Mouse (Mus musculus): Measurements from ENCODE around the gene Idnk. TPM values are rescaled to one million over a fixed set of nuclear protein-coding genes. Genes with fewer than 3 reads are reported as not detected.
"Not testable (repeated sequence)": the region's sequence is repeated elsewhere in the genome, so short reads cannot be mapped to it uniquely, and the experiment has no call there.

The Idnk gene
- total RNA-seq, 2 experiments from 2014 or later: 29.6 to 33.2 TPM

- no peak for DNase-seq (ENCODE audit: low spot score in 2 of 2)
These were observed 25.8 kb upstream of the Idnk start for GRCm38 (mm10) chr13:58131692-58132091.

GRCm38 (mm10) chr13:58146603-58147002, 10.8 kb upstream of the Idnk start:
- DNase-seq (ENCODE audit: low spot score in 2 of 2): not testable (repeated sequence)

GRCm38 (mm10) chr13:58147760-58148159, 9.7 kb upstream of the Idnk start:
- no peak for DNase-seq (ENCODE audit: low spot score in 2 of 2)

- peak; percentile 40 to 49 for DNase-seq (ENCODE audit: low spot score in 2 of 2)
These were observed 9.1 kb upstream of the Idnk start for GRCm38 (mm10) chr13:58148256-58148831.

GRCm38 (mm10) chr13:58149033-58149558, 8.4 kb upstream of the Idnk start:
- no peak for DNase-seq (ENCODE audit: low spot score in 2 of 2)

- DNase-seq (ENCODE audit: low spot score in 2 of 2): no peak
These were observed 7.8 kb upstream of the Idnk start for GRCm38 (mm10) chr13:58149629-58150028.

GRCm38 (mm10) chr13:58150442-58150841, 7.0 kb upstream of the Idnk start:
- no peak for DNase-seq (ENCODE audit: low spot score in 2 of 2)

GRCm38 (mm10) chr13:58156031-58156430, 1.4 kb upstream of the Idnk start:
- no peak for DNase-seq (ENCODE audit: low spot score in 2 of 2)

GRCm38 (mm10) chr13:58157036-58157435, 413 bp upstream of the Idnk start:
- DNase-seq (ENCODE audit: low spot score in 2 of 2): peak in 1 of 2 experiments; percentile 24

GRCm38 (mm10) chr13:58158099-58158912, 857 bp downstream of the Idnk start:
- DNase-seq (ENCODE audit: low spot score in 2 of 2): peak; percentile 86 to 88

- DNase-seq (ENCODE audit: low spot score in 2 of 2): no peak
These were observed 3.3 kb downstream of the Idnk start for GRCm38 (mm10) chr13:58160761-58161160.

GRCm38 (mm10) chr13:58163343-58163742, 5.9 kb downstream of the Idnk start:
- DNase-seq (ENCODE audit: low spot score in 2 of 2): no peak

- DNase-seq (ENCODE audit: low spot score in 2 of 2): no peak
These were observed 10.7 kb downstream of the Idnk start for GRCm38 (mm10) chr13:58168119-58168518.

GRCm38 (mm10) chr13:58176105-58176504, 18.7 kb downstream of the Idnk start:
- no peak for DNase-seq (ENCODE audit: low spot score in 2 of 2)

GRCm38 (mm10) chr13:58177511-58178208, 20.2 kb downstream of the Idnk start:
- peak; percentile 100 for DNase-seq (ENCODE audit: low spot score in 2 of 2)

GRCm38 (mm10) chr13:58181607-58182551, 24.4 kb downstream of the Idnk start:
- DNase-seq (ENCODE audit: low spot score in 2 of 2): no peak

GRCm38 (mm10) chr13:58184111-58184510, 26.7 kb downstream of the Idnk start:
- DNase-seq (ENCODE audit: low spot score in 2 of 2): no peak

- DNase-seq (ENCODE audit: low spot score in 2 of 2): peak; percentile 29 to 34
These were observed 28.8 kb downstream of the Idnk start for GRCm38 (mm10) chr13:58186281-58186680.

GRCm38 (mm10) chr13:58187751-58188150, 30.3 kb downstream of the Idnk start:
- no peak for DNase-seq (ENCODE audit: low spot score in 2 of 2)

- peak; percentile 86 to 87 for DNase-seq (ENCODE audit: low spot score in 2 of 2)
These were observed 31.0 kb downstream of the Idnk start for GRCm38 (mm10) chr13:58188412-58188811.

- DNase-seq (ENCODE audit: low spot score in 2 of 2): peak; percentile 17 to 49
These were observed 32.0 kb downstream of the Idnk start for GRCm38 (mm10) chr13:58189473-58189872.
